Mouse (Mus musculus) frontal cortex, postnatal 36 days (tissue): Measurements from ENCODE around the gene Plcd1.

Source experiments
- DNase-seq, 2 experiments: peaks; one replicate each; pipeline ENCODE4 v3.0.0; 2022; ENCODE audit warnings: low spot score in 2 of 2

The Plcd1 gene

DNA sequence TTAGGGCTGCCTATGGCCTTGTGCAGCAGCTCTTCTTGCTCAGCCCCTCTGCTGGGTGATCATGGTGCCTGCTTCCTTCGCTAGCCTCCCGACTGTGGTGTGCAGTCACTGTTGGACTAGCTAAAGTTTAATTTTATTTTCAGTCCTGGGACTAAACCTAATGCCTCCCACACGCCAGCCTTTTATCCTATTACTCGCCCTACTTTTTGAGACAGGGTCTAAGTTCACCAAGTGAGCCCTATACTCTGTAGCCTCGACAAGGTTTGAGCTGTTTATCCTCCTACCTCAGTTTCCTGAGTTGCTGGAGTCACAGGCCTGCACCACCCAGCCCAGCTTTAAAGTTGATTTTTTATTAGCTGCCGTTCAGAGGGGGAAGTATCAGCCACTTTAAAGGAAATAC lies 68.0 kb downstream of the Plcd1 start:
- no peak for DNase-seq

DNA sequence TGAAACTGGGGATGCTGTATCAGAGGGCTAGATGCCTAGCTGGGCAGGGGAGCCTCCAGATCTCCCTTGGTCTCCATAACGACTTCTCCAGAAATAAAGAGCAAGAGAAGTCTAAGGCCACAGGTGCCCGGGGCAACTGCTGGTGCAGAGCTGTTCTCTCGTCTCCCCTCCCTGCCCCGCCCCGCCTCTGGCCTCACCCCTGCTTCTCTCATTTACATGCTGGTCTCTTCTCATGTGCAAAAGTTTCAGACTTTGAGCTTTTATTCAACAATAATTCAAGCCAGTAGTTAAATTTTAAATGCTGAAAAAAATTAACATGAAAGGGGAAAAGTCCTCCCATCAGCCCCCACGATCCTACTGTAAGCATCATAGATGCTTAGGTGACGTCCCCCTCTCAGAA lies 71.6 kb downstream of the Plcd1 start:
- DNase-seq: no peak
